In genomic region chr11:75999440-76000155, GRCm38 (mm10) we compare ENCODE assay signal across 8 mouse cellular contexts. TPM values are rescaled to one million over a fixed set of nuclear protein-coding genes. Genes with fewer than 3 reads are reported as not detected.
DNase-seq lines count a peak whose midpoint lies in the region; ATAC-seq lines count a peak whose summit lies in the region.

TSS of gene 1700016K19Rik (plus strand) at chr11:75999912.

- DNase-seq in ES-CJ7 (ENCODE audit: low read depth, low spot score) = peak; percentile 96
- peak; percentile 82 for DNase-seq in cerebellum, adult 8-10 months
- peak; percentile 77 for DNase-seq in hindbrain, embryonic 10.5 days (ENCODE audit: low spot score)
- peak; percentile 49 for DNase-seq in layer of hippocampus, adult 9-10 months (ENCODE audit: low spot score)
- DNase-seq in ovary, postnatal 10 days (ENCODE audit: low spot score) = peak; percentile 46
- peak; percentile 89 for DNase-seq in thymus, postnatal 0 days (ENCODE audit: low spot score)

- ATAC-seq in frontal cortex, adult (ENCODE audit: low TSS enrichment) = peak; percentile 93
- peak; percentile 73; the same call in 1 of the 2 replicates for ATAC-seq in lung, embryonic 15.5 days (ENCODE audit: borderline replicate concordance, extremely low read depth, low FRiP score, low TSS enrichment)

- H3K9me3 ChIP-seq in hindbrain, embryonic 10.5 days = no peaks in the 10 kb centered on the region
- H3K9me3 ChIP-seq in lung, embryonic 15.5 days = no peaks in the 10 kb centered on the region

- H3K36me3 ChIP-seq in hindbrain, embryonic 10.5 days = no peaks in the 10 kb centered on the region
- H3K36me3 ChIP-seq in lung, embryonic 15.5 days = no peaks in the 10 kb centered on the region

- H3K27ac ChIP-seq in hindbrain, embryonic 10.5 days = peak within 1 kb of the TSS; percentile 69
- H3K27ac ChIP-seq in lung, embryonic 15.5 days = no peak within 1 kb of the TSS

- H3K4me1 ChIP-seq in hindbrain, embryonic 10.5 days (replicated peaks) = peaks cover 9% of the 10 kb centered on the region
- 0 out of 2 replicates have a peak, but pooled peaks cover 8% of the 10 kb centered on the region for H3K4me1 ChIP-seq in lung, embryonic 15.5 days

- H3K4me3 ChIP-seq in hindbrain, embryonic 10.5 days = peak within 1 kb of the TSS; percentile 67
- peak within 1 kb of the TSS; percentile 66 for H3K4me3 ChIP-seq in lung, embryonic 15.5 days

- peak within 1 kb of the TSS; percentile 89 for H3K4me2 ChIP-seq in lung, embryonic 15.5 days

- H3K27me3 ChIP-seq in hindbrain, embryonic 10.5 days (ENCODE audit: insufficient read depth, poor library complexity, severe bottlenecking) = peaks cover 25% of the 10 kb centered on the region
- 0 out of 2 replicates have a peak, but pooled peaks cover 4% of the 10 kb centered on the region for H3K27me3 ChIP-seq in lung, embryonic 15.5 days

- 13% methylated on average over 36 of the region's 36 CpGs for WGBS in hindbrain, embryonic 10.5 days
- WGBS in lung, embryonic 15.5 days = 12% methylated on average over 34 of the region's 36 CpGs

- H3K9ac ChIP-seq in lung, embryonic 15.5 days = peak within 1 kb of the TSS; percentile 50

RNA-seq across cellular contexts. Expression of gene 1700016K19Rik, which starts in this region (rescaled TPM):
- 1.4 and 3.8 TPM in 2 replicates for polyA plus RNA-seq in hindbrain, embryonic 10.5 days (2016; fragmentation: Nextera tagmentation; extraction: Ambion mirVana)
- polyA plus RNA-seq in lung, embryonic 15.5 days (2015; fragmentation: Nextera tagmentation; extraction: Ambion mirVana) = 5.7 and 5.9 TPM in 2 replicates
- 1.2 and 1.3 TPM in 2 replicates for polyA plus RNA-seq in thymus, postnatal 0 days (2015; fragmentation: Nextera tagmentation; extraction: Ambion mirVana)

Comparison
In these comparisons a context has a peak if more than half of its experiments do, and no peak if none do; other contexts are left out.
1. DNase-seq: peak in every context shown above with its lines; median percentile 96 in ES-CJ7; 89 in thymus, postnatal 0 days; 82 in cerebellum, adult 8-10 months; 77 in hindbrain, embryonic 10.5 days; 49 in layer of hippocampus, adult 9-10 months; 46 in ovary, postnatal 10 days.